In genomic region chr5:3886862-3887261, GRCm38 (mm10) we compare ENCODE assay signal across 15 mouse cellular contexts. TPM values are rescaled to one million over a fixed set of nuclear protein-coding genes. Genes with fewer than 3 reads are reported as not detected.
"Had no signal": no experiment of that assay in that cellular context is flagged by ENCODE, and none has a peak within 500 bp of the region (broad histone marks: within the 10 kb centered on the region; RNA-seq: fewer than 3 reads in every experiment).

No protein-coding gene starts in this region.

RNA-seq across cellular contexts. Expression of gene Lrrd1, which starts 41.9 kb away (rescaled TPM):
- total RNA-seq: gastrocnemius, adult 2 months; gastrocnemius, postnatal 10 days; gastrocnemius, postnatal 4 days; heart, adult 18-20 months; heart, postnatal 25 days; layer of hippocampus, postnatal 10 days; left cerebral cortex, postnatal 14 days had no signal
- polyA plus RNA-seq: intestine, embryonic 15.5 days; intestine, postnatal 0 days; kidney, embryonic 16.5 days; limb, embryonic 10.5 days; limb, embryonic 12.5 days; liver, embryonic 11.5 days; liver, embryonic 13.5 days; liver, embryonic 15.5 days had no signal
